Mouse (Mus musculus) kidney, adult 9 months (tissue): Measurements from ENCODE around the gene Slc9a9.
A peak's percentile ranks its signal among the peaks of the same experiment; 100 is the strongest.

ENCODE experiments used
- DNase-seq: peaks from one replicate; pipeline ENCODE4 v3.0.0; 2022

Slc9a9 gene

GRCm38 (mm10) chr9:94685640-94686039 lies 15.9 kb downstream of the Slc9a9 start:
- DNase-seq = no peak

GRCm38 (mm10) chr9:94686380-94686779 lies 16.7 kb downstream of the Slc9a9 start:
- DNase-seq = no peak

GRCm38 (mm10) chr9:94687203-94687859 lies 17.6 kb downstream of the Slc9a9 start:
- DNase-seq = no peak

GRCm38 (mm10) chr9:94691311-94692087 lies 21.8 kb downstream of the Slc9a9 start:
- DNase-seq = peak; percentile 19

- no peak for DNase-seq
Observed at GRCm38 (mm10) chr9:94692122-94692521, 22.4 kb downstream of the Slc9a9 start.

- DNase-seq = no peak
Observed at GRCm38 (mm10) chr9:94694243-94694642, 24.5 kb downstream of the Slc9a9 start.

GRCm38 (mm10) chr9:94694983-94695382 lies 25.3 kb downstream of the Slc9a9 start:
- DNase-seq = no peak

GRCm38 (mm10) chr9:94696539-94697079 lies 26.9 kb downstream of the Slc9a9 start:
- peak; percentile 22 for DNase-seq

- DNase-seq = no peak
Observed at GRCm38 (mm10) chr9:94698175-94698574, 28.5 kb downstream of the Slc9a9 start.

- peak; percentile 9 for DNase-seq
Observed at GRCm38 (mm10) chr9:94700549-94700948, 30.8 kb downstream of the Slc9a9 start.

- no peak for DNase-seq
Observed at GRCm38 (mm10) chr9:94701193-94701869, 31.6 kb downstream of the Slc9a9 start.

- no peak for DNase-seq
Observed at GRCm38 (mm10) chr9:94701965-94702634, 32.4 kb downstream of the Slc9a9 start.

GRCm38 (mm10) chr9:94704986-94705757 lies 35.5 kb downstream of the Slc9a9 start:
- DNase-seq = no peak

GRCm38 (mm10) chr9:94705758-94706026 lies 36.0 kb downstream of the Slc9a9 start:
- DNase-seq = no peak

- no peak for DNase-seq
Observed at GRCm38 (mm10) chr9:94712084-94712483, 42.4 kb downstream of the Slc9a9 start.

GRCm38 (mm10) chr9:94716695-94717094 lies 47.0 kb downstream of the Slc9a9 start:
- DNase-seq = no peak

GRCm38 (mm10) chr9:94723631-94724030 lies 53.9 kb downstream of the Slc9a9 start:
- DNase-seq = no peak

GRCm38 (mm10) chr9:94725121-94725520 lies 55.4 kb downstream of the Slc9a9 start:
- no peak for DNase-seq

- DNase-seq = peak; percentile 23
Observed at GRCm38 (mm10) chr9:94727457-94727856, 57.7 kb downstream of the Slc9a9 start.

- DNase-seq = no peak
Observed at GRCm38 (mm10) chr9:94730396-94730795, 60.7 kb downstream of the Slc9a9 start.

- no peak for DNase-seq
Observed at GRCm38 (mm10) chr9:94732136-94732535, 62.4 kb downstream of the Slc9a9 start.

- no peak for DNase-seq
Observed at GRCm38 (mm10) chr9:94732599-94733287, 63.0 kb downstream of the Slc9a9 start.
